Mouse (Mus musculus) stomach, postnatal 0 days (tissue): ENCODE results near the gene Dnajb8.

Source experiments
- CTCF ChIP-seq: IDR thresholded peaks from 2 replicates; pipeline ENCODE4 v1.5.1; 2016; ENCODE audit warnings: antibody characterized with exemption, low read depth, mild to moderate bottlenecking, moderate library complexity
- EP300 ChIP-seq: optimal IDR thresholded peaks from 2 replicates; pipeline ENCODE3; 2016; ENCODE audit warnings: antibody characterized with exemption

GRCm38 (mm10) chr6:88255435-88255834 is 33.4 kb downstream of the Dnajb8 start:
- no peak for TF ChIP-seq CTCF
- no peak for TF ChIP-seq EP300
